Mouse (Mus musculus): ENCODE data around the gene Myo1d. TPM values are rescaled to one million over a fixed set of nuclear protein-coding genes. Genes with fewer than 3 reads are reported as not detected.

The Myo1d gene
- total and polyA plus RNA-seq, 2 experiments from 2014 or later, result 1.8 to 2.5 TPM

DNA sequence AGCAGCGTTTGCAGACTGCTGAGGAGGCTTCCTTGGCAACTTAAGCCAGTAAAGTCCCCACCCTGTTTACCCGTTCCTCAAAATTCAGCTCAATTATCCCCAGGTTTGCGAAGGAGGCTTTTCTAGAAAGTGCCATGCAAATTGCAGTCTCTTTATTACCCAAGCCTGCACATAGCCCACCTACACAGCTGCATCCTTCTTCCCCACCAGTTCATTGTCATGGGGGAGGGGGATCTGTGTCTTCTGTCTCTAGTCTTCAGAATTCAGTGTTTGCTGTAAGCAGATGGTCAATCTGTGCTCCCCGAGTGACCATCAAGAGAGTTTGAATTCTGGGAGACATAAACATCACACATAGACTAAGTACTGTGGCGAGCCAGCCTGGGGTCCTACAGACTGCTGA, 31.3 kb upstream of the Myo1d start:
- TF ChIP-seq CTCF (IDR thresholded peaks at IDR 0.05), result no peak
- Histone ChIP-seq H3K4me3 (ENCODE audit: low read depth, low read length) (peak overlapping the region; percentile 48; the same call in 1 of the 2 replicates), H3K36me3 (ENCODE audit: insufficient read depth, low read length) (no peaks in the 10 kb centered on the region), H3K4me2 (ENCODE audit: low read depth, low read length, poor library complexity, severe bottlenecking) (peak overlapping the region; percentile 98), H3K9me3 (ENCODE audit: low read length) (no peaks in the 10 kb centered on the region), H3K9ac (replicated peaks; ENCODE audit: low read length, poor library complexity, severe bottlenecking) (no peak overlapping the region), H3K27ac (ENCODE audit: low read depth, low read length) (no peak overlapping the region), H3K27me3 (ENCODE audit: insufficient read depth, low read length) (no peaks in the 10 kb centered on the region), H3K4me1 (ENCODE audit: insufficient read depth, low read length) (0 out of 2 replicates have a peak, but pooled peaks cover 7% of the 10 kb centered on the region)
- no peak for DNase-seq (ENCODE audit: low spot score)
- 24% methylated on average over 5 of the region's 5 CpGs for WGBS
- ATAC-seq (ENCODE audit: low FRiP score), result no peak

DNA sequence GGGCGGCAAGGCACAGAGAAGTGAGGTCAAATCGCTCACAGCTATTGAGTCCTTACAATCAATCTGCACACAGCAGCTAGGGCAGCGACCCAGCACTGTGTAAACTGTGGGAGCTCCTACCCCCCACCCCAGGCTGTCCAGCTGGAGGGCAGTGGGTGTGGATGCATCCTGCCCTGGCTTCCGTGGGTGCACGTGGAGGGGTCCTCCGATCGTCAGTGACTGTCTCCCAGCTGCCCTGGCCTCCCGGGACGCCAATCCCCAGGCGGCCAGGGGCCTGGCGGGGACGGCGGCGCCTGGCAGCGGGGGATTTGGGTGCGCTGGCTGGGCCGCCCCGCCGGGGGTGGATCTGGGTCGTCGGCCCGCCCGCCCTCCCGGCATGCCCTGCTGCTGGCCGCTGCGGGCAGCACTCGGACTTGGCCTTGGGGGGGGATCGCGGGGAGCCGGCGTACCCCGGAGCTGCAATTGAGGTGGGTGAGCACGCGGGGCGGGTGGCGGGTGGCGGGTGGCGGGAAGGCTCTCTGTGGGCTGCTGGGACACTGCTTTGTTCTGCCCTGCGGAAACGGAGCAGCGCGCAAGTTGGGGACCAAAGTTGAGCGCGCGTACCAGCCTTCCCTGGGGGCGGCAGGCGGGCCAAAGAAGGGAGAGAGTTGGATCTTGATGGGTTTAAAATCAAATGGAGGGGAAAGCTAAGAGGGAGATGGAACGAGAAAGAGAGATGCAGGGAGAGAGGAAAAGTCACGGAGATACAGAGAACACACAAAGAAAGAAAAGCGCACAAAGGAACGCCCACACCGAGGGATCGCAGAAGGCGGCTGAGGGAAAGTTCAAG, 30.4 kb upstream of the Myo1d start, which contains the start of gene Tmem98:
Tmem98 (plus strand) TSS at position 183 of the 829 bp plus-strand sequence.
- Histone ChIP-seq H3K4me2 (ENCODE audit: low read depth, low read length, poor library complexity, severe bottlenecking) (peak within 1 kb of the TSS; percentile 98), H3K4me1 (ENCODE audit: insufficient read depth, low read length) (0 out of 2 replicates have a peak, but pooled peaks cover 7% of the 10 kb centered on the region), H3K9me3 (ENCODE audit: low read length) (no peaks in the 10 kb centered on the region), H3K4me3 (ENCODE audit: low read depth, low read length) (peak within 1 kb of the TSS; percentile 48), H3K36me3 (ENCODE audit: insufficient read depth, low read length) (no peaks in the 10 kb centered on the region), H3K27ac (ENCODE audit: low read depth, low read length) (no peak within 1 kb of the TSS), H3K9ac (replicated peaks; ENCODE audit: low read length, poor library complexity, severe bottlenecking) (peak within 1 kb of the TSS; percentile 48), H3K27me3 (ENCODE audit: insufficient read depth, low read length) (no peaks in the 10 kb centered on the region)
- ATAC-seq (ENCODE audit: low FRiP score) (no peak), DNase-seq (ENCODE audit: low spot score) (no peak)
- 2% methylated on average over 48 of the region's 54 CpGs for WGBS
- no peak for TF ChIP-seq CTCF (IDR thresholded peaks at IDR 0.05)

DNA sequence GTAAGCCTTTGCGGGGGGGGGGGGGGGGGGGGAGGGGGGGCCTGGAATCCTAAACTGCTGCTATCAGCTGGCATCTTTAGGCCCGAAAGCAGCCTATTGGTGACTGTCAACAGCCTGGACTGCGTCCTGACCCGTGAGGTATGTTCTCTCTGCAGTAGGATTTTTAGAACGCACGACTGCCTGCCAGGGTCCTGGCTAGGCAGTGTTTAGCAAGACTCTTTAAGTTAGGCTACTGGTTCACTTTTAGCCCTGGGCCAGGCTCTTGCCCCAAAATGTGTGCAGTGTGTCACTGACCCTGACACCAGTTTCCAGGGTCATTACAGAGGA, 29.8 kb upstream of the Myo1d start:
- H3K9ac ChIP-seq (replicated peaks; ENCODE audit: low read length, poor library complexity, severe bottlenecking), result no peak overlapping the region
- no peak overlapping the region for H3K27ac ChIP-seq (ENCODE audit: low read depth, low read length)
- H3K36me3 ChIP-seq (ENCODE audit: insufficient read depth, low read length), result no peaks in the 10 kb centered on the region

DNA sequence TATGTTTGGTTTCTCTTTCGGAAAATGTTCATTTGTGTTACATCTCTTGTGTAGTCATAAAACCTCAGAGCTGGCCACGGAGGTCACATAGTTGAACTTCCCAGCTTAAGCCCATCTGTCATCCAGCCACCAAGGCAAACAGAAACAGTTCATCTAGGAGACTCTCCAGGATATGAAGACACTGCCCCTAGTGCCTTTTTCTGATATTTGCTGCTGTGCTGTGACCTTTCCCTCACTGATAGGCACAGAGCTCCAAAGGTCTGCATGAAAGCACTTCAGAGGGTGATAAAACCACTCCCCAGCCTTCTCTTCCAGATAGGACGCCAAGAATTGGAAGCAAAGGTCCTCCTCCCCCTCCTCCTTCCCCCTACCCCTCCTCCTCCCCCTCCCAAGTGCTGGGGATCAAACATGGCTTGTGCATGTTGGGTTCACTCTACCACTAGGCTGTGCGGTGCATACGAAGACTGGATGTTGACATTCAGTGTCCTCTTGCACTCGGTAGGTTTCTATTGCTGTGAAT, 28.8 kb upstream of the Myo1d start:
- H3K27me3 ChIP-seq (ENCODE audit: insufficient read depth, low read length), result no peaks in the 10 kb centered on the region

More for the DNA sequence above, 29.8 kb upstream of the Myo1d start:
- peak overlapping the region; percentile 98 for H3K4me2 ChIP-seq (ENCODE audit: low read depth, low read length, poor library complexity, severe bottlenecking)
- 0 out of 2 replicates have a peak, but pooled peaks cover 7% of the 10 kb centered on the region for H3K4me1 ChIP-seq (ENCODE audit: insufficient read depth, low read length)
- H3K9me3 ChIP-seq (ENCODE audit: low read length), result no peaks in the 10 kb centered on the region
- TF ChIP-seq CTCF (IDR thresholded peaks at IDR 0.05), result no peak
- DNase-seq (ENCODE audit: low spot score) (no peak), ATAC-seq (ENCODE audit: low FRiP score) (no peak)
- 46% methylated on average over 5 of the region's 6 CpGs for WGBS
- H3K4me3 ChIP-seq (ENCODE audit: low read depth, low read length), result peak overlapping the region; percentile 48
- H3K27me3 ChIP-seq (ENCODE audit: insufficient read depth, low read length), result no peaks in the 10 kb centered on the region

DNA sequence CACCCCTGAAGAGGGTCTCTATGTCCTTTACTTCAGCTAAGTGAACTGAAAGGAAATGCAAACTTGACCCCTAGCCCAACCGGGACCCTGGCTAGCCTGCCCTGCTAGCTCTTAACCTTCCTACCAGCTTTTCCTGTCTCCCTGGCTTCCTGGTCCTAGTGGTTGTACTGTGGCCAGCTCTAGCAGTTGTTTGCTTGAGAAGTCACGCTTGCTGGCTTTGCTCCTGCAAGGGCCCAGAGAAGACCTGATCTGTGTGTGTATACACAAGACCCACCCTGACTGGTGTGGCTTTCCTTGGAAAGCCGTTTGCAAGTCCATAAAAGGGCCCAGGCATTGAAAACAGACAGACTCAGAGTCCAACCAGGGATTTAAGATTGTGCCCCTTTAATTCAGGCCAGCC, 22.9 kb upstream of the Myo1d start:
- ATAC-seq (ENCODE audit: low FRiP score), result no peak

More for the DNA sequence above, 28.8 kb upstream of the Myo1d start:
- TF ChIP-seq CTCF (IDR thresholded peaks at IDR 0.05), result peak; percentile 23; the same call in 1 of the 2 replicates
- Histone ChIP-seq H3K9me3 (ENCODE audit: low read length) (no peaks in the 10 kb centered on the region), H3K4me1 (ENCODE audit: insufficient read depth, low read length) (0 out of 2 replicates have a peak, but pooled peaks cover 7% of the 10 kb centered on the region), H3K27ac (ENCODE audit: low read depth, low read length) (no peak overlapping the region), H3K36me3 (ENCODE audit: insufficient read depth, low read length) (no peaks in the 10 kb centered on the region), H3K9ac (replicated peaks; ENCODE audit: low read length, poor library complexity, severe bottlenecking) (no peak overlapping the region), H3K4me3 (ENCODE audit: low read depth, low read length) (no peak overlapping the region), H3K4me2 (ENCODE audit: low read depth, low read length, poor library complexity, severe bottlenecking) (no peak overlapping the region)
- DNase-seq (ENCODE audit: low spot score), result no peak
- WGBS, result 76% methylated on average over 6 of the region's 6 CpGs
- ATAC-seq (ENCODE audit: low FRiP score), result no peak

DNA sequence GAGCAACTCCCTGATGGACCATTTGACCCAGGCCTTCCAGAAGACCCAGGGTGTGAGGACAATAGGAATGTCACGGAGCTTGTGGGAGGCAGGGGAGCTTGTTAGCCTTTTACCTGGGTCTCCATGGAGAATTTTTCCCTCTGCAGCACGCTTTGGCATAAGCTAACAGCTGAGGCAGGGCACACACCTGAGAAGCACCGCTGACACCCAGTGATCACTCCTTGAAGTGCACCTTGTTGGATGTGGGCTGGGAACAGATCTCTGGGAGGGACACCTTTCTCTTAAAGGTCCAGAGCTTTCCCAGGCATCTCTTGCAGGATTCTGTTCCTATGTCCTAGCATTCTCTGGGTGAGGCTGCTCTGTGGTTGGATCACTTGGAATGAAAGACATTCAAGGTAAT, 20.2 kb upstream of the Myo1d start:
- no peak for ATAC-seq (ENCODE audit: low FRiP score)
- no peak for DNase-seq (ENCODE audit: low spot score)

More for the DNA sequence above, 22.9 kb upstream of the Myo1d start:
- H3K9ac ChIP-seq (replicated peaks; ENCODE audit: low read length, poor library complexity, severe bottlenecking), result no peak overlapping the region
- H3K4me2 ChIP-seq (ENCODE audit: low read depth, low read length, poor library complexity, severe bottlenecking), result no peak overlapping the region
- WGBS, result 69% methylated on average over 3 of the region's 3 CpGs
- H3K36me3 ChIP-seq (ENCODE audit: insufficient read depth, low read length), result no peaks in the 10 kb centered on the region
- no peak for DNase-seq (ENCODE audit: low spot score)
- H3K27me3 ChIP-seq (ENCODE audit: insufficient read depth, low read length), result no peaks in the 10 kb centered on the region
- H3K4me3 ChIP-seq (ENCODE audit: low read depth, low read length), result no peak overlapping the region
- no peak for TF ChIP-seq CTCF (IDR thresholded peaks at IDR 0.05)
- no peaks in the 10 kb centered on the region for H3K9me3 ChIP-seq (ENCODE audit: low read length)
- no peak overlapping the region for H3K27ac ChIP-seq (ENCODE audit: low read depth, low read length)
- no peaks in the 10 kb centered on the region for H3K4me1 ChIP-seq (ENCODE audit: insufficient read depth, low read length)

More for the DNA sequence above, 20.2 kb upstream of the Myo1d start:
- no peaks in the 10 kb centered on the region for H3K9me3 ChIP-seq (ENCODE audit: low read length)
- 47% methylated on average over 3 of the region's 3 CpGs for WGBS
- TF ChIP-seq CTCF (IDR thresholded peaks at IDR 0.05), result peak; percentile 51
- H3K4me1 ChIP-seq (ENCODE audit: insufficient read depth, low read length), result no peaks in the 10 kb centered on the region
- no peak overlapping the region for H3K27ac ChIP-seq (ENCODE audit: low read depth, low read length)
- H3K9ac ChIP-seq (replicated peaks; ENCODE audit: low read length, poor library complexity, severe bottlenecking), result no peak overlapping the region
- no peaks in the 10 kb centered on the region for H3K27me3 ChIP-seq (ENCODE audit: insufficient read depth, low read length)
- no peaks in the 10 kb centered on the region for H3K36me3 ChIP-seq (ENCODE audit: insufficient read depth, low read length)
- H3K4me2 ChIP-seq (ENCODE audit: low read depth, low read length, poor library complexity, severe bottlenecking), result no peak overlapping the region
- no peak overlapping the region for H3K4me3 ChIP-seq (ENCODE audit: low read depth, low read length)

Measured in midbrain, postnatal 0 days (tissue).